Mouse (Mus musculus) kidney, embryonic 14.5 days (tissue): Measurements from ENCODE around the gene Gsta4. TPM values are rescaled to one million over a fixed set of nuclear protein-coding genes. Genes with fewer than 3 reads are reported as not detected.
A peak's percentile ranks its signal among the peaks of the same experiment; 100 is the strongest.
"Not testable (repeated sequence)": the region's sequence is repeated elsewhere in the genome, so short reads cannot be mapped to it uniquely, and the experiment has no call there.

ENCODE experiments used
- ATAC-seq: fragments of 200-750 bp; cut with Nextera tagmentation; 2 replicates; pipeline ENCODE4 v1.8.0; 2017; ENCODE audit warnings: moderate number of reproducible peaks, mild to moderate bottlenecking, moderate TSS enrichment, moderate library complexity; ENCODE audit not compliant: low FRiP score, low TSS enrichment
- H3K27ac ChIP-seq: fragments of 300-500 bp; sonication (generic); 2 replicates; pipeline ENCODE4 v1.5.1; 2014; ENCODE audit warnings: low read depth, mild to moderate bottlenecking, low read length, moderate library complexity, mixed read lengths
- H3K27me3 ChIP-seq: fragments of 300-500 bp; sonication (generic); 2 replicates; pipeline ENCODE4 v1.6.1; 2014; ENCODE audit warnings: mild to moderate bottlenecking, low read length; ENCODE audit not compliant: control insufficient read depth, insufficient read depth
- H3K36me3 ChIP-seq: fragments of 300-500 bp; sonication (generic); 2 replicates; pipeline ENCODE4 v1.6.1; 2014; ENCODE audit warnings: low read length, mixed read lengths; ENCODE audit not compliant: control insufficient read depth, insufficient read depth
- H3K4me1 ChIP-seq: fragments of 300-500 bp; sonication (generic); 2 replicates; pipeline ENCODE4 v1.6.1; 2014; ENCODE audit warnings: low read length, mixed read lengths; ENCODE audit not compliant: control insufficient read depth, insufficient read depth
- H3K4me2 ChIP-seq: fragments of 300-500 bp; sonication (generic); replicated peaks from 2 replicates; pipeline ENCODE4 v1.6.1; 2014; ENCODE audit warnings: low read depth, mild to moderate bottlenecking, low read length
- H3K4me3 ChIP-seq: fragments of 300-500 bp; sonication (generic); 2 replicates; pipeline ENCODE4 v1.5.1; 2014; ENCODE audit warnings: mild to moderate bottlenecking, low read length
- H3K9ac ChIP-seq: fragments of 300-500 bp; sonication (generic); 2 replicates; pipeline ENCODE4 v1.6.1; 2014; ENCODE audit warnings: low read depth, mild to moderate bottlenecking, low read length, moderate library complexity
- H3K9me3 ChIP-seq: fragments of 300-500 bp; sonication (generic); 2 replicates; pipeline ENCODE4 v1.6.1; 2016; ENCODE audit warnings: low read length; ENCODE audit not compliant: control insufficient read depth
- WGBS: fragments of 180-500 bp; shearing (Covaris S2); extraction: QIAGEN DNeasy Blood & Tissue Kit; methylation state at CpG from one replicate; pipeline ENCODE4 v1.1.7; 2014; 5-methylcytosine and 5-hydroxymethylcytosine counted together
- polyA plus RNA-seq: library from polyadenylated mRNA; unstranded; fragments of >200 nt; fragmentation: Nextera tagmentation; extraction: Ambion mirVana; gene quantifications from 2 replicates; pipeline ENCODE4 v1.2.1, GENCODE M21; 2014

Gsta4 gene
- polyA plus RNA-seq, 1 experiment from 2014 or later: 102 TPM

GRCm38 (mm10) chr9:78157221-78157620 lies 25.4 kb upstream of the Gsta4 start:
- Histone ChIP-seq H3K27ac (no peak overlapping the region), H3K4me1 (0 out of 2 replicates have a peak, but pooled peaks cover 3% of the 10 kb centered on the region), H3K36me3 (peaks cover 66% of the 10 kb centered on the region), H3K27me3 (no peaks in the 10 kb centered on the region), H3K4me3 (no peak overlapping the region), H3K4me2 (no peak overlapping the region), H3K9ac (no peak overlapping the region), H3K9me3 (no peaks in the 10 kb centered on the region)
- no peak for ATAC-seq
- 90% methylated on average over 1 of the region's 1 CpGs for WGBS

GRCm38 (mm10) chr9:78163291-78163690 lies 19.3 kb upstream of the Gsta4 start:
- peaks cover 75% of the 10 kb centered on the region for H3K36me3 ChIP-seq
- no peak overlapping the region for H3K9ac ChIP-seq
- H3K4me2 ChIP-seq: no peak overlapping the region
- no peak overlapping the region for H3K27ac ChIP-seq
- no peaks in the 10 kb centered on the region for H3K9me3 ChIP-seq
- H3K4me3 ChIP-seq: no peak overlapping the region
- no peaks in the 10 kb centered on the region for H3K27me3 ChIP-seq
- WGBS: 70% methylated on average over 10 of the region's 10 CpGs
- no peaks in the 10 kb centered on the region for H3K4me1 ChIP-seq
- ATAC-seq: no peak

GRCm38 (mm10) chr9:78164741-78165140 lies 17.8 kb upstream of the Gsta4 start:
- Histone ChIP-seq H3K4me3 (no peak overlapping the region), H3K27ac (no peak overlapping the region), H3K36me3 (peaks cover 68% of the 10 kb centered on the region), H3K4me2 (no peak overlapping the region), H3K4me1 (no peaks in the 10 kb centered on the region), H3K9me3 (no peaks in the 10 kb centered on the region), H3K27me3 (no peaks in the 10 kb centered on the region), H3K9ac (no peak overlapping the region)
- ATAC-seq: no peak
- 86% methylated on average over 3 of the region's 3 CpGs for WGBS

- Histone ChIP-seq H3K4me1 (no peaks in the 10 kb centered on the region), H3K9ac (no peak overlapping the region), H3K9me3 (no peaks in the 10 kb centered on the region), H3K4me3 (no peak overlapping the region), H3K36me3 (peaks cover 62% of the 10 kb centered on the region), H3K27ac (no peak overlapping the region), H3K4me2 (no peak overlapping the region), H3K27me3 (no peaks in the 10 kb centered on the region)
- 92% methylated on average over 6 of the region's 6 CpGs for WGBS
- ATAC-seq: no peak
These were observed 17.1 kb upstream of the Gsta4 start for GRCm38 (mm10) chr9:78165454-78165853.

- H3K9me3 ChIP-seq: no peaks in the 10 kb centered on the region
- peaks cover 49% of the 10 kb centered on the region for H3K36me3 ChIP-seq
- no peaks in the 10 kb centered on the region for H3K27me3 ChIP-seq
- H3K27ac ChIP-seq: no peak overlapping the region
- no peak overlapping the region for H3K4me2 ChIP-seq
- ATAC-seq: no peak
- H3K9ac ChIP-seq: no peak overlapping the region
- WGBS: 88% methylated on average over 19 of the region's 19 CpGs
- no peaks in the 10 kb centered on the region for H3K4me1 ChIP-seq
- H3K4me3 ChIP-seq: no peak overlapping the region
These were observed 15.7 kb upstream of the Gsta4 start for GRCm38 (mm10) chr9:78166694-78167452.

- H3K36me3 ChIP-seq: peaks cover 43% of the 10 kb centered on the region
- H3K27me3 ChIP-seq: no peaks in the 10 kb centered on the region
- no peak overlapping the region for H3K4me2 ChIP-seq
- no peaks in the 10 kb centered on the region for H3K4me1 ChIP-seq
- no peak for ATAC-seq
- H3K9ac ChIP-seq: no peak overlapping the region
- H3K9me3 ChIP-seq: no peaks in the 10 kb centered on the region
- no peak overlapping the region for H3K27ac ChIP-seq
- H3K4me3 ChIP-seq: no peak overlapping the region
- 92% methylated on average over 19 of the region's 19 CpGs for WGBS
These were observed 15.1 kb upstream of the Gsta4 start for GRCm38 (mm10) chr9:78167453-78167969.

GRCm38 (mm10) chr9:78168864-78169263 lies 13.7 kb upstream of the Gsta4 start:
- Histone ChIP-seq H3K27me3 (no peaks in the 10 kb centered on the region), H3K4me1 (no peaks in the 10 kb centered on the region), H3K27ac (no peak overlapping the region), H3K9ac (no peak overlapping the region), H3K36me3 (peaks cover 39% of the 10 kb centered on the region), H3K9me3 (no peaks in the 10 kb centered on the region), H3K4me3 (no peak overlapping the region), H3K4me2 (no peak overlapping the region)
- 95% methylated on average over 6 of the region's 6 CpGs for whole genome bisulfite sequencing
- ATAC-seq: no peak

- H3K4me1 ChIP-seq: peaks cover 5% of the 10 kb centered on the region; the same call in 1 of the 2 replicates
- H3K27me3 ChIP-seq: no peaks in the 10 kb centered on the region
- ATAC-seq: no peak
- no peak overlapping the region for H3K27ac ChIP-seq
- no peak overlapping the region for H3K4me2 ChIP-seq
- no peaks in the 10 kb centered on the region for H3K9me3 ChIP-seq
- H3K9ac ChIP-seq: no peak overlapping the region
- no peaks in the 10 kb centered on the region for H3K36me3 ChIP-seq
- 48% methylated on average over 1 of the region's 1 CpGs for WGBS
- H3K4me3 ChIP-seq: no peak overlapping the region
These were observed 8.6 kb upstream of the Gsta4 start for GRCm38 (mm10) chr9:78174016-78174415.

- not testable (repeated sequence) for H3K4me1 ChIP-seq, H3K4me3 ChIP-seq, H3K9ac ChIP-seq, H3K27ac ChIP-seq, H3K27me3 ChIP-seq, H3K4me2 ChIP-seq, H3K36me3 ChIP-seq, H3K9me3 ChIP-seq
- 28% methylated on average over 3 of the region's 3 CpGs for WGBS
- ATAC-seq: peak; percentile 21; the same call in 1 of the 2 replicates
These were observed 7.7 kb upstream of the Gsta4 start for GRCm38 (mm10) chr9:78174925-78175276.
